Mouse (Mus musculus) adrenal gland, postnatal 25 days (tissue): ENCODE results near the gene Rapgef1. TPM values are rescaled to one million over a fixed set of nuclear protein-coding genes. Genes with fewer than 3 reads are reported as not detected.
"Not testable (repeated sequence)": the region's sequence is repeated elsewhere in the genome, so short reads cannot be mapped to it uniquely, and the experiment has no call there.

Experiments used
- DNase-seq: peaks from one replicate; pipeline ENCODE4 v3.0.0; 2021; ENCODE audit warnings: mixed read lengths
- total RNA-seq: library from RNA; stranded (reverse); gene quantifications from 2 replicates; pipeline ENCODE4 v1.2.3, GENCODE M21; 2021

The Rapgef1 gene
- total RNA-seq, 1 experiment from 2014 or later = 49.5 TPM

- no peak for DNase-seq
Measured at GRCm38 (mm10) chr2:29703104-29704081, 83.9 kb downstream of the Rapgef1 start.

DNA sequence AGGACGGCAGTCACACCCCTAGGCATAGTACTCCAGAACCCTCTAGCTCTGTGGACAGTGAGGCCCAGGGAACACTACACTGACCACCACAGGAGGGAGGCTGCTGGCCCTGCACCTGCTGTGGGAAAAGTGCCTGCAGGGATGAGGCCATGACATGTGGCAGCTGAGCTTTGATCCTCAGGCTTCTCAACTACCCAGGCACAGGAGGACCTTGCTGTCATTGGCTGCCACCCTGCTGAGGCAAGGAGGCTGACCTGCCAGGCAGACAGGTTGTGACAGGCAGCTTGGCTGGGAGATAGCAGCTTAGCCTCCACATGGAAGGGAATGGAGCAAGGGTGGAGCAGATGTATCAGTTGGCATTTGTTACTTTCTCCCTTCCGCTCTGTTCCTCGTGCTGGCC, 86.0 kb downstream of the Rapgef1 start:
- no peak for DNase-seq

DNA sequence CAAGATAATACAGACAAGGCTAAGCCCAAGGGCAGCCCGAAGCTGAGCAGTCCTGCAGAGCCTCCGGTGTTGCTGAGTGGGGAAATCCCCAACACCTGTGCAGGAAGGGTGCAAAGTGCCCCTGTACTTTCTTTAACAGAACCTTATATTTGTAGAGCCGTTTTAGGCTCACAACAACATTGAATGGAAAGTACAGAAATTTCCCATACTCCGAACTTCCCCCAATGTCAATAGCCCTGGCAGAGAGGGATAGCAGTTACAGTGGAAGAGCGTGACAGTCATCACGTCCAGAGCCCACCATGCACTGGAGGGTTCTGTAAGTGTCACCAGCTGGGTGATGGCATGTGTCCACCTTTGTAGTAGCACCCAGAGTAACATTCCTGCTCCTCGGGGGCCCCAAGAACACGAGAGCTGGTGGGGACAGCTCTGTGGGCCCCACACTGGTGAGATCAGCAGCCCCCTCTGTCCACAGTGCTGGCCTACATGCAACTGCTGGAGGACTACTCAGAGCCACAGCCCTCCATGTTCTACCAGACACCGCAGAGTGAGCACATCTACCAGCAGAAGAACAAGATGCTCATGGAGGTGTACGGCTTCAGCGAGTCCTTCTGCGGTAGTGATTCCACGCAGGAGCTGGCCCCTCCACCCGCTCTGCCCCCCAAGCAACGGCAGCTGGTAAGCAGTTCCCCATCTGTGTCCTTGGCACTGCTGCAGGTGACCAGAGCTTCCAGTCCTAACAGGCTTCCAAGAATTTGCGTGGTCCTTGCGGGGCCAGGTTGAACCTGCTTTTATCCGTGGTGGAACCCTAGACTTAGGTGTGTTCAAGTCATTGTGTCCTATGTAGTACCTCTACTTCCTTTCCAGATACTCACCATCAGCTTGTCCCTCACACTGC, 87.5 kb downstream of the Rapgef1 start:
- no peak for DNase-seq

DNA sequence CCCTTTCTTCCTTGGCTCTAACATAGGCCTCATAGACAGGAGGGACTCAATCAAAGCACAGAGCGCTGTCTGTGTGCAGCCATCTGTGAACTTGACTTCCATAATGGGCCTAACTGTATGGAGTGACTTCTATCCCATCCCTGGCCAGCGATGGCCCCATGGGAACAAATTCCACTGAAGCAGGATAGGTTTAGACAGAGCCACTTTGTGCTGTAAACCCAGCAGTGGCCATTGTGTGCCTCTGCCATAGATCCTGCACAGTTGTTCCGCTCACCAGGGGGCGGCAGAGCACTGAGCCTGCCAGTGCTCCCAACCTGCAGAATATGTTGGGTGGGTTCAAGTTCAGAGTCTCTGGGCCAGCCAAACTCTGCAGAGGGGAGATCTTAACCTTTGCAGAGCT, 88.2 kb downstream of the Rapgef1 start:
- peak; percentile 47 for DNase-seq

DNA sequence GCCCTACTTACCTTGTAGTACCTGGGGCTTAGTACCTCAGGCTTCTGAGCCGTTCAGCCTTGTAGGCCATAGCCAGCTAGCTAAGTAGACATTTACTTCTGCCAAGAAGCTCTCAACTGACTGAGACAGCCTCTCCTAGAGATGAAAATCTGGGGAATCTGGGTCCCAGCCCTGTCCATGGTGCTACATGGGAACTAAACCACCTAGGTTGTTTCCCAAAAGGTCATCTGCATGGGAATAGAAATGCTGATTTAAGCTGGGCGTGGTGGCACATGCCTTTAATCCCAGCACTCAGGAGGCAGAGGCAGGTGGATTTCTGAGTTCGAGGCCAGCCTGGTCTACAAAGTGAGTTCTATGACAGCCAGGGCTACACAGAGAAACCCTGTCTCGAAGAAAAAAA, 88.7 kb downstream of the Rapgef1 start:
- DNase-seq = not testable (repeated sequence)

DNA sequence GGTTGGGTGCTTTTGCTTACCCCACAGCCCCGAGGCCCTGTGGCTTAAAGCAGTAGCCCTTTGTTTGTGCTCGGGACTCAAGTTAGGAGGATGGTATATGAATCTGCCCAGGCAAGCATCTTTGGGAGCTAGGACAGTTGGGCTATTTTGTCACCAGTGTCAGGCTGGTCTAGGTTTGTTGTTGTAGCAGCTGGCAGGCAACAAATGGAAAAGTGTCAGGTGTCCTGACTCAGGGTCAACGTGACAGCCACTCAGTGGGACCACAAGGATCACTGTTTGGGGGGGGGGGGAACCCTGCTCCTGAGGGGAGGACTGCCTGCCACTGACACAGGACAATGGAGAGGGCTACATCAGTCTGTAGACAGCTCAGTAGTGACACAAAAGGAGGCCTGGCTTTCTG, 91.5 kb downstream of the Rapgef1 start:
- DNase-seq = no peak

DNA sequence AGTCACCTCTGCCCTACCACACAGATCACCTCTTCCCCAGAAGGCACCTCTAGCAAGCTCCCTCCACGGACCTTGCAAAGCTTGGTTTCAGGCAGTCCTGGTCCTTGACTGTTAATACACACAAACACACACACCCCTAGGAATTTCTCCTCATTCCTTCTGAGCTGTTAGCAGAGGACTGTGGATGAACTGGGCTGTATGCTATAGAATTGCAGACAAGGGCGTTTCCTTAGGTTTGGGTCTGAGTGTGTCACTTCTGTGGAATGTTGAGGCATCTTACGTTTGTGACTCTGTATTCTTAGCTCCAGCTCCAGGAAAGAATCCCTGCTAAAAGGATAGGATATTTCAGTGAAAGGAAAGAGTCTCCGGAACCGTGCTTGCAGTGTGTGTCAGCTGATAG, 92.4 kb downstream of the Rapgef1 start:
- no peak for DNase-seq

GRCm38 (mm10) chr2:29713501-29713900, 94.0 kb downstream of the Rapgef1 start:
- DNase-seq = no peak

DNA sequence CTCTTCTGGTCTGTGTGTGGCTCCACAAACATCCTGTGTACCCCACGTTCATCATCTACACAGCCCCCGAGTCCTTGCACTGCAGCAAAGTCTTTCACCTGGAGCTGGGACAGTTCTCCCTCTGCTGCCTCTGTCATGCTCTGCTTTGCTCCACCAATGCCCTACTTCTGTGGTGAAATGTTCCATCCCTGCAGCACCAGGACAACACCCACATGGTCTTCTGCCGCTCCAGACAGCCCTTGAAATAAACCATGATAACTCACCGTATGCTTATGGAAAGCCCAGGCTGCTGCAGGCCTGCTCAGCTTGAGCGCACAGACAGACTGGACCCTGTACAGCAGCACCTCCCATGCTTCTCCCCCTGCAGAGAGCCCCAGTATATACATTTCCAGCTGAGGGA, 94.6 kb downstream of the Rapgef1 start:
- DNase-seq = no peak

- DNase-seq = no peak
Measured at GRCm38 (mm10) chr2:29716143-29716542, 96.6 kb downstream of the Rapgef1 start.

- DNase-seq = no peak
Measured at GRCm38 (mm10) chr2:29716691-29717090, 97.2 kb downstream of the Rapgef1 start.

DNA sequence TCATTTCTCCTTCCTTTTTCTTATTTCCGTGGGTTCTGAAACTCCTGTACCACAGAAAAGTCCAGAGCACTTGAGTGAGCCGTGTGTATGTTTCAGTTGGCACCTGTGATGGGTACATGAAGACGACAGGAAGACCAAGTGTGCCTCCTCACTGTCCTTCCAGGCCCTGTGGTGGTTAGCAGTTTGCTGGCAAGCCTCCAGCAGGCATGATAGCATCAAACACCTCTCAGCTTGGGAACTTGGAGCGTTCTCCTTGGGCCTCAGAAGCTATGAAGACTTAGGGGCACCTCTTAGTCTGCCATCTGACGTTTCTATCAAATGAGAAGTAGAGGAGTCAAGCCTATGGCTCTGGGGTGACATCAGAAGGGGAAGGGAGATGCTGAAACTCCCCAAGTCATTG, 99.1 kb downstream of the Rapgef1 start:
- no peak for DNase-seq

DNA sequence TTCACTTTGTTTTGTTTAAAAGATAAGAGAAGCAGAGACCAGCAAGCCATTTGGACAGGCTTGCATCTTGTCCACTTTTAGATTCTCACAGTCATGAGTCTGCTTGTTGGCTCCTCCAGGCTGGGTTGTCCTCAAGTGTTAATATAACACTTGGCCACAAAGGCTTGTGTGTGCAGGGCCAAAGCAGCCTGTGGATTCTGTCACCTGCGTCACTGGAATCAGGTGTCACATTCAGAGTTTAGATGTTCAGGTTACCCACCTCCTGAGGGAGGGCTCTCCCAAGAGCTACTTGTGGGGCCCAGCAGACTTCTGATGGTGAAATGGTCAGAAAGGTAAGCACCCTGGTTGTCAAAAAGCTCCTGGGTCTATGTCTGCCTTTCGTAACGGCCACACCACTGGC, 103.6 kb downstream of the Rapgef1 start:
- no peak for DNase-seq

DNA sequence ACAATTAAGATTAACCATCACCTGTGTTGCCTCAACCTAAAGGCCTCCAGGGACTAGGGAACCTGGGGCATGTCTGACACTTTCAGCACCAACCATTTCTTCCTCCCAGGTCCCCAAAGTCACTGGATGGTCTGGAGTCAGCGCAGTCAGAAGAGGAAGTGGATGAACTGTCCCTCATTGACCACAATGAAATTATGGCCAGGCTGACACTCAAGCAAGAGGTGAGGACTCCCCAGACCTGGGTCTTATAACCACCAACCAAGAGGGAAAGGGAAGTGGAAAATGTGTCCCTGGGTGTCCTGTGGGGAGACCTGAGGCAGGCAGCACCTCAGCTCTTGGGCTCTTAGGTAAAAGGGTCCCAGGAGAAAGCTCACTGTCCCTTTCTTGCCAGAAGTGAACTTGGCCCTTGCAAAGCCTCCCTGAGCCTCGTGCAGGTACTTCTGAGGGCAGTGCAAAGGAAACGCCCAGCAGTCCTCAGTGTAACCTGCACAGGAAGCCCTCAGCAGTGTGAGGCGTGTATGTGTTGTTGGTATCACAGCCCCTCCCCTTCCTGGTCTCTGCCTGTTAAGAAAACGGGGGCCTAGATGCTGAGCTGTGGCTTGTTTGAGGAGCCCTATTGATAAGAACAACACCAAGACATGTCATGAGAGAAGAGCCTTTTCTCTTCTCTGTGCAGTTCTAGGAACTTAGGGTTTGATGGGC, 105.3 kb downstream of the Rapgef1 start:
- DNase-seq = no peak

- no peak for DNase-seq
Measured at GRCm38 (mm10) chr2:29729500-29729899, 110.0 kb downstream of the Rapgef1 start.

DNA sequence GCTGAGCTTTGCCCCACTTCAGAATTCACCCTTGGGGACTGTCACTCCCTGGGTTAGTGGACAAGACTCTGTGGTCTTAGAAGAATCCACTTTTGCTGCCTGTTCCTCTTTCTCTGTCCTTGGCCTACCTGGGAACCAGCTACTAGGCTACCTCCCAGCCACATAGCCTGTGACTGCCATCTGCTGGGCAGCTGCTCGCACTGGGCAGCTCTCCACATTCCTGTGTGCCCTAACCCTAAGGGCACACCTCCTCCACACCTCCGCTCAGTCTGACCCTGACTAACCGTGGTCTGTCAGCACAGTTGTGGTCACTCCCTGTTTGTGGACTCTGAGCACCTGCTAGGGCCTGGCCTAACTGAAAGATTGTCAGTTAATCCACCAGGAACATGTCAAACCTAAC, 112.0 kb downstream of the Rapgef1 start:
- DNase-seq = peak; percentile 62

DNA sequence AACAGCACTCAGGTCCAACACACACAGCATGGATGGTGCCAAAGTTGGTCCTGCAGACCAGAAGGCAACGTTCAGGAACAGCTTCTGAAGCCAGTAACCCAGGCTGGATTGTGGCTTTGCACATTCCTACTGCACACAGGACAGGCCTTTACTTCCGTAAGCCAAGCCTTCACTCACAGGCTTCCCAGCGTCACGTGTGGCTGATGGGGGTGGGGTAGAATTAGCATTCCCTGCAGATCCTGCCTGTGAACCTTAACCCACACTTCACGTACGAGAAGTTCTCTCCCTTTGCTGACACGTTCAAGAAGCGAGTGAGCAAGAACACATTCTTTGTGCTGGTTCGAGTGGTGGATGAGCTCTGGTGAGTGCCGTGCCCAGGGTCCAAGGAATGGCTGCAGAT, 113.0 kb downstream of the Rapgef1 start:
- no peak for DNase-seq

GRCm38 (mm10) chr2:29733348-29733747, 113.8 kb downstream of the Rapgef1 start:
- no peak for DNase-seq

DNA sequence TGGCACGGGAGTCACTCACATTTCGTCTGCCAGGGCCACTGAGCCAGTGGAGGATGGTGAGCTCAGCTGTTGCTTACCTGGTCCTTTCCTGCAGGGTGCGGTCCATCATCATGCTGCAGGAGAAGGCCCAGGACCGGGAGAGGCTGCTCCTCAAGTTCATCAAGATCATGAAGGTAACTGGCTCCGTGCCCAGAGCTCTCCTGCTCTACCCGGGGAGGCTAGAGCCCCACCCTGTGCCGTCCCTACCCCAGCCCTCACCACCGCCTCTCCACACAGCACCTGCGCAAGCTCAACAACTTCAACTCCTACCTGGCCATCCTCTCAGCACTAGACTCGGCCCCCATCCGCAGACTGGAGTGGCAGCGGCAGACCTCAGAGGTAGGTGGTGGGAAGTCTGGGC, 116.2 kb downstream of the Rapgef1 start:
- DNase-seq = no peak

DNA sequence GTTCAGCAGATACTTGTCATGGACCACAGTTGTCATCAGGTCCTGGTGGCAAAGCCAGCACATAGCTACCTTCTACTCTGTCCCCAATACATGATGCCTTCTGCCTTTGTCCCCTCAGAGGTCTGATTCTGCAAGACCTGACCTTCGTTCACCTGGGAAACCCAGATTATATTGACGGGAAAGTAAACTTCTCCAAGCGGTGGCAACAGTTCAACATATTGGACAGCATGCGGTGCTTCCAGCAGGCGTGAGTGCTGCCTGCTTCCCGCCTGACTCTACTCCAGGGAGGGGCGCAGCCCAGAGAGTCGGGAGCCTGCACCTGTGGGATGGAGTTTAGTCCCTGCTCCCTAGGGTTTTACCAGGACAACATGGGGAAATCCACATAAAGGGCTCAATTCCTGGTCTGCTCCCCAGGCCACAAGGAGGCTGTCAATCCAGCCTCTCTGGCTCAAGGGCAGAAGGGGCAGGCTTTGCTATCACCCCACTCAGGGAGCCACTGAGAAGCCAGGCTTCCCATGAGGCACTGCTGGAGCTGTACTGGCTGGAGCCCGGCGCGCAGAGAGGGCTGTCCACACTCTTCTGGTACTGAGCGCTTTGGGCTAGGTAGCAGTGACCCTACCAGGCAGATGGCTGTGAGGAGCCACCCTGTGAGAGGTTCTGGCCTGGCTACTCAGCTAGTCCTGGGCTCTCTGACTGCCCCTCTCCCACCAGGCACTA, 117.8 kb downstream of the Rapgef1 start:
- no peak for DNase-seq

GRCm38 (mm10) chr2:29738799-29739198, 119.3 kb downstream of the Rapgef1 start:
- DNase-seq = peak; percentile 0

DNA sequence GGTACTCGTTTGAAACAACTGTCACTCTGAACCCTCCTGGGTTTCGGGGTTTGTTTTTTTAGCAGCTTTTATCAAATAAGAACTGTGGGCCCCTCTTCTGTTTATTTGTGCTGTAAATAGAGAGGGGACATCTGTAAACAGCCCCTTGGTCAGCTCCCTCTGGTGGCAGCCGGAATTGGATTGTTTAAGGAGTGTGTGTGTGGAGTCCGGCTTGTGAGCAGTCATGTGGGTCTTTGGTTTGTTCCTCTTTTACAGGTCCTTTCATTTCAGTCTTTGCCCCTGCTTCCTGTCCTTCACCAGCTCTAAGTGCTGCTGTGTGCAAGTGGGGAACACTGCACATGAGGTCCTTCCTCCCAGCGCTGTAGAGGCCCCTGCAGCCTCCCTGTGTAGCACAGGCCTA, 119.8 kb downstream of the Rapgef1 start:
- DNase-seq = peak; percentile 1
